Comparison of ENCODE assay signal across 8 mouse cellular contexts in the genomic region with DNA sequence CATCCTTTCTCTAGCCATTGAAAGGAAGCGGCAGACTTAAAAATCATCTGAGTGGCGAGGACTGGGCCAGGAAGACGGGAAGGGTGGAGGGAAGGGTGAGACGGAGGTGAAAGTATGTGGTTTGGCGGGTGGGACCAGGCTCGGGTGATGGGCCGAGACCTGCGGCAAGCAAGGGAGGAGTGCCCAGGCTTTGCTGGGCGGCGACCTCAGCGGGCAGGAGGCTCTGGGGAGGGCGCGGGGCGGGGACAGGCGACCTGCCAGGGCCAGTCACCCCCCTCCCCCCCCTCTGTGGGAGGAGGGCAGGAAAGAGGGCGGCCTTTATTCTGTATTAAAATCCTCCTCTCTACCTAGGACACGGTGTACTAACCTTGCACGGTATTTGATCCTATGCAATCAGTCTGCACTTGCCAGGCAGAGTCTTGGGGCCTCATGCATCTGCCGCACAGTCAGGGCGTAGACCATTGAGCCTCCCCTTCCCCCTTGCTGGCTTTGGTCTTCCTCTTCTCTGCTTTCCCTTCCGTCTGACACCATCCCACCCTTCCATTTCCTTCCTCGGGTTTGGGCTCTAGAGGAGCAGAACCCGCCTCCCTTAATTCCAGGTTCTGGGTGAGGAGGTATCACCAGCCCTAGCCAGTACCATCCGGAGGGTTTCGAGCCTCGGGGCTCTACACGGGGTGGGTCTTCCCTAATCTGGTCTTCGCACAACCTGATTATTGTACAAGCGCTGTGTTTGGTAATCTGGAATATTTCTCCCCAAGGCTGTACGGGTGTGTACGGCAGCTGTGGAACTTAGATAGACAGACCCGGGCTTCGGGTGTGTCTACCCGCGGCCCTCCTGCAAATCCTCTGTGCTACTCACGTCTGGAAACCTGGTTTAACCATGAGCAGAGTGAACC. TPM values are rescaled to one million over a fixed set of nuclear protein-coding genes. Genes with fewer than 3 reads are reported as not detected.
A peak's percentile ranks its signal among the peaks of the same experiment; 100 is the strongest.
DNase-seq lines count a peak whose midpoint lies in the region; ATAC-seq and TF ChIP-seq lines count a peak whose summit lies in the region.

No protein-coding gene starts in this region.

- H3K4me1 ChIP-seq in E14TG2a.4 (replicated peaks; ENCODE audit: low read depth, low read length), result peaks cover 55% of the 10 kb centered on the region
- peaks cover 41% of the 10 kb centered on the region for H3K4me1 ChIP-seq in heart, embryonic 15.5 days (replicated peaks)
- H3K4me1 ChIP-seq in megakaryocyte, embryonic 14.5 days, result peaks cover 71% of the 10 kb centered on the region

- 20% methylated on average over 31 of the region's 36 CpGs for WGBS in heart, embryonic 15.5 days

- peak overlapping the region; percentile 95 for H3K4me2 ChIP-seq in heart, embryonic 15.5 days

- H3K36me3 ChIP-seq in E14TG2a.4 (ENCODE audit: insufficient read depth, low read length), result peaks cover 11% of the 10 kb centered on the region; the same call in 1 of the 2 replicates
- no peaks in the 10 kb centered on the region for H3K36me3 ChIP-seq in heart, embryonic 15.5 days
- H3K36me3 ChIP-seq in megakaryocyte, embryonic 14.5 days (replicated peaks; ENCODE audit: low read length), result no peaks in the 10 kb centered on the region

- peak overlapping the region; percentile 88 for H3K27ac ChIP-seq in heart, embryonic 15.5 days

- peak overlapping the region; percentile 72 for H3K4me3 ChIP-seq in E14TG2a.4 (replicated peaks; ENCODE audit: low read length)
- H3K4me3 ChIP-seq in heart, embryonic 15.5 days, result peak overlapping the region; percentile 52
- H3K4me3 ChIP-seq in megakaryocyte, embryonic 14.5 days (replicated peaks), result peak overlapping the region; percentile 92

- no peak for TF ChIP-seq CTCF in E14TG2a.4 (conservative IDR thresholded peaks at IDR 0.05; ENCODE audit: low read length)

- ATAC-seq in erythroblast, adult 5-6 weeks (replicated peaks; ENCODE audit: low FRiP score, poor library complexity, severe bottlenecking), result peak; percentile 68
- peak; percentile 79 for ATAC-seq in heart, embryonic 15.5 days (replicated peaks; ENCODE audit: insufficient number of reproducible peaks, insufficient read depth, low FRiP score, low read depth)

- peak overlapping the region; percentile 55 for H3K9ac ChIP-seq in heart, embryonic 15.5 days

- DNase-seq in adrenal gland, postnatal 14 days, result peak; percentile 94
- DNase-seq in kidney, postnatal 14 days, result peak; percentile 91
- DNase-seq in spleen, adult 12 weeks (ENCODE audit: low spot score), result peak; percentile 82
- DNase-seq in left cerebral cortex, adult 8-10 months (ENCODE audit: low spot score in 2 of 2), result no peak

- peaks cover 27% of the 10 kb centered on the region for H3K9me3 ChIP-seq in E14TG2a.4 (ENCODE audit: low read length)
- H3K9me3 ChIP-seq in heart, embryonic 15.5 days (replicated peaks), result no peaks in the 10 kb centered on the region
- H3K9me3 ChIP-seq in megakaryocyte, embryonic 14.5 days, result no peaks in the 10 kb centered on the region

- H3K27me3 ChIP-seq in E14TG2a.4 (ENCODE audit: insufficient read depth, low read length), result peaks cover 14% of the 10 kb centered on the region
- H3K27me3 ChIP-seq in heart, embryonic 15.5 days, result no peaks in the 10 kb centered on the region
- no peaks in the 10 kb centered on the region for H3K27me3 ChIP-seq in megakaryocyte, embryonic 14.5 days (replicated peaks)

RNA-seq across cellular contexts. Expression of a gene that starts 45.1 kb away (rescaled TPM):
- 137 and 139 TPM in 2 replicates for total RNA-seq in adrenal gland, postnatal 14 days (2021)
- total RNA-seq in erythroblast, adult 5-6 weeks (2015; ENCODE audit: low replicate concordance), result 871 and 922 TPM in 2 replicates
- 1,326 and 1,581 TPM in 2 replicates for total RNA-seq in erythroblast, adult 5-6 weeks (2017; ENCODE audit: low replicate concordance)
- 25.1 and 29.3 TPM in 2 replicates for polyA plus RNA-seq in heart, embryonic 15.5 days (2015; fragmentation: Nextera tagmentation; extraction: Ambion mirVana)
- 11.4 and 14.3 TPM in 2 replicates for polyA plus RNA-seq in megakaryocyte, embryonic 14.5 days (2012; ENCODE audit: insufficient read depth, low replicate concordance)
- total RNA-seq in left cerebral cortex, adult 8-10 months (2022), result 100 to 1,000 TPM in 1 of 4 experiments, 10 to 100 TPM in 3; 93.7 to 102 (median 95.1) TPM

Comparison
In these comparisons a context has a peak if more than half of its experiments do, and no peak if none do; other contexts are left out.
1. DNase-seq: peak in adrenal gland, postnatal 14 days (single experiment), kidney, postnatal 14 days (single experiment) and spleen, adult 12 weeks (single experiment); none in left cerebral cortex, adult 8-10 months (0 of 2).
2. Peak in every context shown above with its lines, with median percentiles within 50 percentile points of each other: H3K4me3 ChIP-seq.